Mouse (Mus musculus): ENCODE results near the gene Hspb8. TPM values are rescaled to one million over a fixed set of nuclear protein-coding genes. Genes with fewer than 3 reads are reported as not detected.
"Not testable (repeated sequence)": the region's sequence is repeated elsewhere in the genome, so short reads cannot be mapped to it uniquely, and the experiment has no call there.

Gene Hspb8
- polyA plus RNA-seq, 1 experiment from 2014 or later, result 5.5 TPM

GRCm38 (mm10) chr5:116389321-116389720 is 33.3 kb downstream of the Hspb8 start:
- Histone ChIP-seq H3K27ac (ENCODE audit: low read depth, low read length) (no peak overlapping the region), H3K27me3 (ENCODE audit: control insufficient read depth, insufficient read depth, low read length) (no peaks in the 10 kb centered on the region), H3K4me2 (ENCODE audit: low read depth) (no peak overlapping the region), H3K4me3 (ENCODE audit: low read depth, low read length) (no peak overlapping the region), H3K4me1 (ENCODE audit: control insufficient read depth, insufficient read depth, low read length) (no peaks in the 10 kb centered on the region), H3K36me3 (ENCODE audit: control insufficient read depth, insufficient read depth, low read length) (no peaks in the 10 kb centered on the region), H3K9me3 (ENCODE audit: control insufficient read depth, low read length) (no peaks in the 10 kb centered on the region), H3K9ac (ENCODE audit: low read length) (no peak overlapping the region)
- WGBS, result 78% methylated on average over 4 of the region's 4 CpGs
- ATAC-seq (ENCODE audit: insufficient read depth, low FRiP score, low TSS enrichment), result no peak
- DNase-seq (ENCODE audit: low spot score), result no peak

GRCm38 (mm10) chr5:116387302-116387935 is 35.2 kb downstream of the Hspb8 start:
- no peak overlapping the region for H3K4me2 ChIP-seq (ENCODE audit: low read depth)
- no peak overlapping the region for H3K27ac ChIP-seq (ENCODE audit: low read depth, low read length)
- no peak for DNase-seq (ENCODE audit: low spot score)
- H3K9ac ChIP-seq (ENCODE audit: low read length), result no peak overlapping the region
- no peak for ATAC-seq (ENCODE audit: insufficient read depth, low FRiP score, low TSS enrichment)
- WGBS, result 71% methylated on average over 9 of the region's 9 CpGs
- H3K27me3 ChIP-seq (ENCODE audit: control insufficient read depth, insufficient read depth, low read length), result no peaks in the 10 kb centered on the region
- no peaks in the 10 kb centered on the region for H3K36me3 ChIP-seq (ENCODE audit: control insufficient read depth, insufficient read depth, low read length)
- no peak overlapping the region for H3K4me3 ChIP-seq (ENCODE audit: low read depth, low read length)
- no peaks in the 10 kb centered on the region for H3K4me1 ChIP-seq (ENCODE audit: control insufficient read depth, insufficient read depth, low read length)
- no peaks in the 10 kb centered on the region for H3K9me3 ChIP-seq (ENCODE audit: control insufficient read depth, low read length)

- Histone ChIP-seq H3K9ac (ENCODE audit: low read length) (no peak overlapping the region), H3K27ac (ENCODE audit: low read depth, low read length) (no peak overlapping the region), H3K4me1 (ENCODE audit: control insufficient read depth, insufficient read depth, low read length) (no peaks in the 10 kb centered on the region), H3K4me3 (ENCODE audit: low read depth, low read length) (no peak overlapping the region), H3K27me3 (ENCODE audit: control insufficient read depth, insufficient read depth, low read length) (no peaks in the 10 kb centered on the region), H3K36me3 (ENCODE audit: control insufficient read depth, insufficient read depth, low read length) (no peaks in the 10 kb centered on the region), H3K9me3 (ENCODE audit: control insufficient read depth, low read length) (no peaks in the 10 kb centered on the region), H3K4me2 (ENCODE audit: low read depth) (no peak overlapping the region)
- WGBS, result 37% methylated on average over 11 of the region's 11 CpGs
- ATAC-seq (ENCODE audit: insufficient read depth, low FRiP score, low TSS enrichment) (no peak), DNase-seq (ENCODE audit: low spot score) (peak; percentile 54)
These were observed 36.6 kb downstream of the Hspb8 start for GRCm38 (mm10) chr5:116386020-116386419.

GRCm38 (mm10) chr5:116382646-116383045 is 40.0 kb downstream of the Hspb8 start:
- 90% methylated on average over 7 of the region's 7 CpGs for WGBS
- not testable (repeated sequence) for H3K27me3 ChIP-seq (ENCODE audit: control insufficient read depth, insufficient read depth, low read length); H3K36me3 ChIP-seq (ENCODE audit: control insufficient read depth, insufficient read depth, low read length); ATAC-seq (ENCODE audit: insufficient read depth, low FRiP score, low TSS enrichment); H3K4me2 ChIP-seq (ENCODE audit: low read depth); H3K27ac ChIP-seq (ENCODE audit: low read depth, low read length); H3K4me1 ChIP-seq (ENCODE audit: control insufficient read depth, insufficient read depth, low read length); H3K4me3 ChIP-seq (ENCODE audit: low read depth, low read length); H3K9ac ChIP-seq (ENCODE audit: low read length); H3K9me3 ChIP-seq (ENCODE audit: control insufficient read depth, low read length); DNase-seq (ENCODE audit: low spot score)

- no peaks in the 10 kb centered on the region for H3K9me3 ChIP-seq (ENCODE audit: control insufficient read depth, low read length)
- H3K4me1 ChIP-seq (ENCODE audit: control insufficient read depth, insufficient read depth, low read length), result no peaks in the 10 kb centered on the region
- ATAC-seq (ENCODE audit: insufficient read depth, low FRiP score, low TSS enrichment), result no peak
- H3K4me2 ChIP-seq (ENCODE audit: low read depth), result no peak overlapping the region
- no peak overlapping the region for H3K4me3 ChIP-seq (ENCODE audit: low read depth, low read length)
- H3K27me3 ChIP-seq (ENCODE audit: control insufficient read depth, insufficient read depth, low read length), result no peaks in the 10 kb centered on the region
- no peaks in the 10 kb centered on the region for H3K36me3 ChIP-seq (ENCODE audit: control insufficient read depth, insufficient read depth, low read length)
- WGBS, result 87% methylated on average over 6 of the region's 6 CpGs
- DNase-seq (ENCODE audit: low spot score), result no peak
- H3K9ac ChIP-seq (ENCODE audit: low read length), result no peak overlapping the region
- H3K27ac ChIP-seq (ENCODE audit: low read depth, low read length), result no peak overlapping the region
These were observed 40.9 kb downstream of the Hspb8 start for GRCm38 (mm10) chr5:116381726-116382125.

GRCm38 (mm10) chr5:116381217-116381616 is 41.4 kb downstream of the Hspb8 start:
- WGBS, result 87% methylated on average over 15 of the region's 15 CpGs
- no peaks in the 10 kb centered on the region for H3K36me3 ChIP-seq (ENCODE audit: control insufficient read depth, insufficient read depth, low read length)
- ATAC-seq (ENCODE audit: insufficient read depth, low FRiP score, low TSS enrichment), result no peak

GRCm38 (mm10) chr5:116380384-116380783 is 42.3 kb downstream of the Hspb8 start:
- ATAC-seq (ENCODE audit: insufficient read depth, low FRiP score, low TSS enrichment), result no peak
- no peak overlapping the region for H3K4me2 ChIP-seq (ENCODE audit: low read depth)
- H3K27ac ChIP-seq (ENCODE audit: low read depth, low read length), result no peak overlapping the region
- no peaks in the 10 kb centered on the region for H3K9me3 ChIP-seq (ENCODE audit: control insufficient read depth, low read length)
- no peak overlapping the region for H3K4me3 ChIP-seq (ENCODE audit: low read depth, low read length)
- H3K27me3 ChIP-seq (ENCODE audit: control insufficient read depth, insufficient read depth, low read length), result no peaks in the 10 kb centered on the region
- WGBS, result 86% methylated on average over 7 of the region's 7 CpGs
- H3K9ac ChIP-seq (ENCODE audit: low read length), result no peak overlapping the region
- no peaks in the 10 kb centered on the region for H3K4me1 ChIP-seq (ENCODE audit: control insufficient read depth, insufficient read depth, low read length)
- no peaks in the 10 kb centered on the region for H3K36me3 ChIP-seq (ENCODE audit: control insufficient read depth, insufficient read depth, low read length)
- DNase-seq (ENCODE audit: low spot score), result no peak

More at GRCm38 (mm10) chr5:116381217-116381616, 41.4 kb downstream of the Hspb8 start:
- DNase-seq (ENCODE audit: low spot score), result no peak
- no peak overlapping the region for H3K9ac ChIP-seq (ENCODE audit: low read length)
- H3K4me3 ChIP-seq (ENCODE audit: low read depth, low read length), result no peak overlapping the region
- no peak overlapping the region for H3K4me2 ChIP-seq (ENCODE audit: low read depth)
- no peaks in the 10 kb centered on the region for H3K27me3 ChIP-seq (ENCODE audit: control insufficient read depth, insufficient read depth, low read length)
- H3K9me3 ChIP-seq (ENCODE audit: control insufficient read depth, low read length), result no peaks in the 10 kb centered on the region
- H3K27ac ChIP-seq (ENCODE audit: low read depth, low read length), result no peak overlapping the region
- no peaks in the 10 kb centered on the region for H3K4me1 ChIP-seq (ENCODE audit: control insufficient read depth, insufficient read depth, low read length)

- ATAC-seq (ENCODE audit: insufficient read depth, low FRiP score, low TSS enrichment) (no peak), DNase-seq (ENCODE audit: low spot score) (no peak)
- 82% methylated on average over 5 of the region's 5 CpGs for WGBS
- Histone ChIP-seq H3K27me3 (ENCODE audit: control insufficient read depth, insufficient read depth, low read length) (no peaks in the 10 kb centered on the region), H3K9me3 (ENCODE audit: control insufficient read depth, low read length) (no peaks in the 10 kb centered on the region), H3K4me2 (ENCODE audit: low read depth) (no peak overlapping the region), H3K36me3 (ENCODE audit: control insufficient read depth, insufficient read depth, low read length) (no peaks in the 10 kb centered on the region), H3K9ac (ENCODE audit: low read length) (no peak overlapping the region), H3K4me3 (ENCODE audit: low read depth, low read length) (no peak overlapping the region), H3K4me1 (ENCODE audit: control insufficient read depth, insufficient read depth, low read length) (no peaks in the 10 kb centered on the region), H3K27ac (ENCODE audit: low read depth, low read length) (no peak overlapping the region)
These were observed 43.8 kb downstream of the Hspb8 start for GRCm38 (mm10) chr5:116378872-116379271.

GRCm38 (mm10) chr5:116367923-116368322 is 54.7 kb downstream of the Hspb8 start:
- ATAC-seq (ENCODE audit: insufficient read depth, low FRiP score, low TSS enrichment) (0 out of 2 replicates have a peak, but pooled peaks have one; percentile 31), DNase-seq (ENCODE audit: low spot score) (no peak)
- no peaks in the 10 kb centered on the region for H3K9me3 ChIP-seq (ENCODE audit: control insufficient read depth, low read length)
- no peaks in the 10 kb centered on the region for H3K27me3 ChIP-seq (ENCODE audit: control insufficient read depth, insufficient read depth, low read length)
- H3K4me1 ChIP-seq (ENCODE audit: control insufficient read depth, insufficient read depth, low read length), result no peaks in the 10 kb centered on the region
- 0 out of 2 replicates have a peak overlapping the region, but pooled peaks have one; percentile 20 for H3K27ac ChIP-seq (ENCODE audit: low read depth, low read length)
- no peak overlapping the region for H3K4me3 ChIP-seq (ENCODE audit: low read depth, low read length)
- H3K36me3 ChIP-seq (ENCODE audit: control insufficient read depth, insufficient read depth, low read length), result no peaks in the 10 kb centered on the region
- no peak overlapping the region for H3K4me2 ChIP-seq (ENCODE audit: low read depth)
- 64% methylated on average over 9 of the region's 9 CpGs for WGBS
- H3K9ac ChIP-seq (ENCODE audit: low read length), result no peak overlapping the region
